Mouse (Mus musculus) heart, postnatal 0 days (tissue): Measurements from ENCODE around the gene Bcorl1.

ENCODE experiments used
- CTCF ChIP-seq: IDR thresholded peaks from 2 replicates; pipeline ENCODE4 v1.5.1; 2016; ENCODE audit warnings: antibody characterized with exemption, control low read depth, low read depth
- EP300 ChIP-seq: IDR thresholded peaks from 2 replicates; pipeline ENCODE4 v1.6.1; 2016; ENCODE audit warnings: antibody characterized with exemption, low read depth

DNA sequence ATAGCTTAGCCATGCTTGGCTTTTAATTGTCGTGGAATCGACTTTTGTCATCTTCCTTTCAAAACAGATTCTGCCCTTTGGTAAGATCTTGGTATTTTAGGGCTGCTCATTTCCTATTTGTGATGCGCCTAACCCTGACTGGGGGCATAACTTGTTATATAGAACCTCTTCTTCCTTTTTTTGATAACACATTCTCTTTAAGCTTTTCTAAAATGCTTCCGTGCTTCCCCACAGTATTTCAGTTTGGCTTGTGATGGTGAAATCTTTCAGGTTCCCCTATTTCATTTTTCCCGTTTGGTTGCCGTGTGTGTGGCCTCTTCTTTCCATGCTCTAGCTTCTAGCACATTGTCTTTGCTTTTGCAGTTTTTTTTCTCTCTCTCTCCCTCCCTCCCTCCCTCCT, 14.2 kb downstream of the Bcorl1 start:
- TF ChIP-seq CTCF (no peak), EP300 (no peak)
